Mouse (Mus musculus) inflammation-experienced regulatory T-cells, adult 16 weeks (primary cell): ENCODE measurements around the gene Gm12886. TPM values are rescaled to one million over a fixed set of nuclear protein-coding genes. Genes with fewer than 3 reads are reported as not detected.

Source experiments
- polyA plus RNA-seq: library from polyadenylated mRNA; unstranded; fragments of 100-300 nt; shearing (Covaris generic); gene quantifications from one replicate; pipeline ENCODE4 v1.2.1, GENCODE M21; 2017

Gene Gm12886
- not detected for polyA plus RNA-seq

GRCm38 (mm10) chr4:121422999-121423398, at the start of gene Gm12886:
Gm12886 (minus strand) TSS chr4:121423099.

Other genes starting within 250 kb of the Gm12886 start
- gene Rlf, start 208.0 kb downstream of the Gm12886 start, polyA plus RNA-seq = 59.0 TPM
- not detected for gene Gm12888, start 98.2 kb downstream of the Gm12886 start, polyA plus RNA-seq
- gene Gm12887, start 199.0 kb upstream of the Gm12886 start, polyA plus RNA-seq = not detected